Mouse (Mus musculus) heart, postnatal 10 days (tissue): ENCODE measurements around the gene Fbxo44. TPM values are rescaled to one million over a fixed set of nuclear protein-coding genes. Genes with fewer than 3 reads are reported as not detected.
"Not testable (repeated sequence)": the region's sequence is repeated elsewhere in the genome, so short reads cannot be mapped to it uniquely, and the experiment has no call there.

Experiments
- DNase-seq, 2 experiments: peaks; one replicate each; pipeline ENCODE4 v3.0.0; 2021
- intact Hi-C: fragments of 180-260 bp; cut with DNase I; formaldehyde crosslinking; loops from one replicate; pipeline ENCODE4 v1.15.1; 2025
- total RNA-seq, 2 experiments: library from RNA; stranded (reverse); gene quantifications; 2 replicates each; pipeline ENCODE4 v1.2.3; 2021

Fbxo44 gene
- total RNA-seq, 2 experiments from 2014 or later = 11.2 to 11.8 TPM

- no peak for DNase-seq
- intact Hi-C loops = no loop called here
These were observed 25.3 kb downstream of the Fbxo44 start for GRCm38 (mm10) chr4:148134988-148135387.

- intact Hi-C loops = no loop called here
- no peak for DNase-seq
These were observed 28.7 kb downstream of the Fbxo44 start for GRCm38 (mm10) chr4:148131497-148132081.

- intact Hi-C loops = no loop called here
- DNase-seq = no peak
These were observed 29.5 kb downstream of the Fbxo44 start, which contains the start of gene Draxin for GRCm38 (mm10) chr4:148130561-148131413. TSS of gene Draxin (minus strand) at chr4:148130698.

- intact Hi-C loops = no loop called here
- no peak for DNase-seq
These were observed 30.1 kb downstream of the Fbxo44 start, which contains the start of gene Mad2l2 for GRCm38 (mm10) chr4:148130133-148130532. TSS of gene Mad2l2 (plus strand) at chr4:148130384.

- intact Hi-C loops = no loop called here
- DNase-seq = no peak
These were observed 31.6 kb downstream of the Fbxo44 start for GRCm38 (mm10) chr4:148128672-148129071.

GRCm38 (mm10) chr4:148128241-148128640 lies 32.0 kb downstream of the Fbxo44 start:
- no peak for DNase-seq
- intact Hi-C loops = no loop called here

GRCm38 (mm10) chr4:148122694-148123066 lies 37.6 kb downstream of the Fbxo44 start:
- intact Hi-C loops = no loop called here
- no peak for DNase-seq

GRCm38 (mm10) chr4:148121982-148122693 lies 38.1 kb downstream of the Fbxo44 start:
- no peak for DNase-seq
- intact Hi-C loops = no loop called here

- no peak for DNase-seq
These were observed 38.9 kb downstream of the Fbxo44 start for GRCm38 (mm10) chr4:148121362-148121761.

GRCm38 (mm10) chr4:148120555-148120954 lies 39.7 kb downstream of the Fbxo44 start:
- DNase-seq = no peak
- intact Hi-C loops = no loop called here

More at GRCm38 (mm10) chr4:148121362-148121761, 38.9 kb downstream of the Fbxo44 start:
- intact Hi-C loops = no loop called here

GRCm38 (mm10) chr4:148119578-148119977 lies 40.7 kb downstream of the Fbxo44 start:
- intact Hi-C loops = loop anchor here (5.0 kb wide), 1 partner anchor 308 kb away; no protein-coding TSS in a partner anchor
- not testable (repeated sequence) for DNase-seq

GRCm38 (mm10) chr4:148117392-148117791 lies 42.9 kb downstream of the Fbxo44 start:
- intact Hi-C loops = loop anchor here (5.0 kb wide), 1 partner anchor 310 kb away; no protein-coding TSS in a partner anchor
- DNase-seq = no peak

GRCm38 (mm10) chr4:148116657-148117056 lies 43.6 kb downstream of the Fbxo44 start:
- no peak for DNase-seq
- intact Hi-C loops = loop anchor here (5.0 kb wide), 1 partner anchor 311 kb away; no protein-coding TSS in a partner anchor

- intact Hi-C loops = loop anchor here (1.0 to 5.0 kb wide), 2 partner anchors 49 to 312 kb away; no protein-coding TSS in a partner anchor
- DNase-seq = peak; percentile 39 to 43
These were observed 44.8 kb downstream of the Fbxo44 start for GRCm38 (mm10) chr4:148115467-148115866.

GRCm38 (mm10) chr4:148114758-148115391 lies 45.4 kb downstream of the Fbxo44 start:
- DNase-seq = peak; percentile 85 to 94
- intact Hi-C loops = loop anchor here (1.0 to 5.0 kb wide), 2 partner anchors 49 to 312 kb away; no protein-coding TSS in a partner anchor

- intact Hi-C loops = no loop called here
- DNase-seq = no peak
These were observed 47.8 kb downstream of the Fbxo44 start for GRCm38 (mm10) chr4:148112519-148112918.

GRCm38 (mm10) chr4:148109215-148109614 lies 51.1 kb downstream of the Fbxo44 start:
- no peak for DNase-seq
- intact Hi-C loops = no loop called here

GRCm38 (mm10) chr4:148108565-148109100 lies 51.6 kb downstream of the Fbxo44 start:
- DNase-seq = no peak
- intact Hi-C loops = no loop called here

- intact Hi-C loops = no loop called here
- DNase-seq = peak; percentile 28 to 29
These were observed 52.5 kb downstream of the Fbxo44 start for GRCm38 (mm10) chr4:148107621-148108291.

GRCm38 (mm10) chr4:148104146-148104545 lies 56.1 kb downstream of the Fbxo44 start:
- no peak for DNase-seq
- intact Hi-C loops = no loop called here
